Mouse (Mus musculus) left cerebral cortex, postnatal 10 days (tissue): ENCODE data around the gene Brd7. TPM values are rescaled to one million over a fixed set of nuclear protein-coding genes. Genes with fewer than 3 reads are reported as not detected.
A peak's percentile ranks its signal among the peaks of the same experiment; 100 is the strongest.

ENCODE experiments used
- DNase-seq, 2 experiments: peaks; one replicate each; pipeline ENCODE4 v3.0.0; 2021 to 2022; ENCODE audit warnings: low spot score in 2 of 2, mixed read lengths in 1 of 2; ENCODE audit errors: extremely low spot score in 1 of 2
- intact Hi-C: fragments of 180-260 bp; cut with DNase I; formaldehyde crosslinking; loops from one replicate; pipeline ENCODE4 v1.15.1; 2025
- total RNA-seq, 2 experiments: library from RNA; stranded (reverse); gene quantifications; 2 replicates each; pipeline ENCODE4 v1.2.3; 2021

Gene Brd7
- total RNA-seq, 2 experiments from 2014 or later: 57.3 to 59.1 TPM

- intact Hi-C loops: no loop called here
- no peak for DNase-seq
These were observed 70.7 kb downstream of the Brd7 start for GRCm38 (mm10) chr8:88291305-88291690.

- intact Hi-C loops: no loop called here
- DNase-seq: no peak
These were observed 71.4 kb downstream of the Brd7 start for GRCm38 (mm10) chr8:88290326-88291304.

GRCm38 (mm10) chr8:88289901-88290300 lies 72.1 kb downstream of the Brd7 start:
- DNase-seq: no peak
- intact Hi-C loops: no loop called here

GRCm38 (mm10) chr8:88288622-88289242 lies 73.3 kb downstream of the Brd7 start:
- intact Hi-C loops: no loop called here
- DNase-seq: no peak

- intact Hi-C loops: no loop called here
- peak in 1 of 2 experiments; percentile 48 for DNase-seq
These were observed 75.5 kb downstream of the Brd7 start for GRCm38 (mm10) chr8:88286421-88286960.

- peak in 1 of 2 experiments; percentile 47 for DNase-seq
- intact Hi-C loops: no loop called here
These were observed 76.3 kb downstream of the Brd7 start for GRCm38 (mm10) chr8:88285469-88286356.

- intact Hi-C loops: no loop called here
- peak in 1 of 2 experiments; percentile 24 for DNase-seq
These were observed 77.3 kb downstream of the Brd7 start for GRCm38 (mm10) chr8:88284738-88285137.

- no peak for DNase-seq
- intact Hi-C loops: no loop called here
These were observed 78.5 kb downstream of the Brd7 start for GRCm38 (mm10) chr8:88283243-88284115.

- intact Hi-C loops: no loop called here
- DNase-seq: peak in 1 of 2 experiments; percentile 39
These were observed 79.3 kb downstream of the Brd7 start for GRCm38 (mm10) chr8:88282684-88283083.

Other genes with a start within 250 kb of the Brd7 start
- 10 to 100 TPM; 29.4 to 32.7 TPM for gene Cnep1r1, start 243.4 kb downstream of the Brd7 start, total RNA-seq
- gene Heatr3, start 224.3 kb downstream of the Brd7 start, total RNA-seq: 10 to 100 TPM; 26.7 to 30.2 TPM
- 10 to 100 TPM; 33.8 to 37.0 TPM for gene Tent4b, start 163.0 kb downstream of the Brd7 start, total RNA-seq
- 10 to 100 TPM in 1 of 2 experiments, 1 to 10 TPM in 1; 9.4 to 10.3 TPM for gene Adcy7, start 89.8 kb downstream of the Brd7 start, total RNA-seq
- gene Nkd1, start 159.2 kb upstream of the Brd7 start, total RNA-seq: 10 to 100 TPM; 17.2 to 24.4 TPM